ENCODE assay signal across 9 mouse cellular contexts in genomic region chr7:123429624-123430410, GRCm38 (mm10). TPM values are rescaled to one million over a fixed set of nuclear protein-coding genes. Genes with fewer than 3 reads are reported as not detected.
DNase-seq lines count a peak whose midpoint lies in the region.
"Had no signal": no experiment of that assay in that cellular context is flagged by ENCODE, and none has a peak within 500 bp of the region (broad histone marks: within the 10 kb centered on the region; RNA-seq: fewer than 3 reads in every experiment).

No protein-coding gene starts in this region.

- intact Hi-C loops in left cerebral cortex, postnatal 25 days (cut with DNase I): no loop called here

- DNase-seq in adrenal gland, adult 2 months: peak; percentile 65
- no peak for DNase-seq in adrenal gland, adult 18-20 months (ENCODE audit: low spot score in 2 of 2)
- peak; percentile 18 for DNase-seq in urinary bladder, postnatal 14 days (ENCODE audit: low spot score)
- DNase-seq in urinary bladder, postnatal 4 days (ENCODE audit: low spot score in 2 of 2): no peak
- peak; percentile 15 to 28 for DNase-seq in lung, postnatal 4 days
- DNase-seq in thymus, postnatal 4 days: no peak
- no peak for DNase-seq in frontal cortex, postnatal 14 days (ENCODE audit: low spot score in 2 of 2)
- no peak for DNase-seq in left cerebral cortex, postnatal 25 days (ENCODE audit: low spot score in 2 of 2)
- DNase-seq: cerebellum, postnatal 10 days had no signal

RNA-seq across cellular contexts. Expression of gene Aqp8, which starts 32.3 kb away (rescaled TPM):
- not detected for total RNA-seq in adrenal gland, adult 2 months (2021)
- not detected in 2 replicates for polyA plus RNA-seq in adrenal gland, adult 2 months (2012; rRNA removed)
- not detected for total RNA-seq in adrenal gland, adult 18-20 months (2021)
- not detected for total RNA-seq in left cerebral cortex, postnatal 25 days (2021)

Comparison
In these comparisons a context has a peak if more than half of its experiments do, and no peak if none do; other contexts are left out.
1. DNase-seq: peak in adrenal gland, adult 2 months (single experiment), urinary bladder, postnatal 14 days (single experiment) and lung, postnatal 4 days (2 of 2); none in adrenal gland, adult 18-20 months (0 of 2), urinary bladder, postnatal 4 days (0 of 2), thymus, postnatal 4 days (single experiment), frontal cortex, postnatal 14 days (0 of 2) and left cerebral cortex, postnatal 25 days (0 of 2).